ENCODE assay signal across 8 mouse cellular contexts in genomic region chr9:63123451-63124438, GRCm38 (mm10). TPM values are rescaled to one million over a fixed set of nuclear protein-coding genes. Genes with fewer than 3 reads are reported as not detected.
DNase-seq lines count a peak whose midpoint lies in the region; ATAC-seq and TF ChIP-seq lines count a peak whose summit lies in the region.

No protein-coding gene starts in this region.

- H3K27me3 ChIP-seq in embryonic facial prominence, embryonic 13.5 days, result 0 out of 2 replicates have a peak, but pooled peaks cover 6% of the 10 kb centered on the region
- H3K27me3 ChIP-seq in heart, adult 2 months (ENCODE audit: control insufficient read depth, insufficient read depth, low read length), result no peaks in the 10 kb centered on the region
- H3K27me3 ChIP-seq in limb, embryonic 12.5 days, result no peaks in the 10 kb centered on the region
- no peaks in the 10 kb centered on the region for H3K27me3 ChIP-seq in midbrain, embryonic 14.5 days (ENCODE audit: control insufficient read depth, insufficient read depth, low read length)

- H3K4me3 ChIP-seq in embryonic facial prominence, embryonic 13.5 days, result peak overlapping the region; percentile 49
- peak overlapping the region; percentile 68 for H3K4me3 ChIP-seq in heart, adult 2 months
- peak overlapping the region; percentile 43 for H3K4me3 ChIP-seq in limb, embryonic 12.5 days (replicated peaks)
- H3K4me3 ChIP-seq in midbrain, embryonic 14.5 days (replicated peaks; ENCODE audit: low read depth, low read length), result peak overlapping the region; percentile 35

- WGBS in embryonic facial prominence, embryonic 13.5 days, result 3% methylated on average over 30 of the region's 30 CpGs
- WGBS in heart, adult 2 months, result 6% methylated on average over 30 of the region's 30 CpGs
- WGBS in limb, embryonic 12.5 days, result 5% methylated on average over 30 of the region's 30 CpGs
- WGBS in midbrain, embryonic 14.5 days, result 7% methylated on average over 30 of the region's 30 CpGs

- DNase-seq in 416B (ENCODE audit: low read depth), result peak; percentile 89
- peak; percentile 74 to 76 for DNase-seq in adrenal gland, postnatal 4 days (ENCODE audit: low spot score in 2 of 2)
- DNase-seq in heart, adult 2 months, result peak; percentile 94
- peak; percentile 90 to 92 for DNase-seq in kidney, adult 8-10 months
- DNase-seq in midbrain, embryonic 14.5 days, result peak; percentile 95
- DNase-seq in spleen, adult 12 weeks (ENCODE audit: low spot score), result peak; percentile 71

- peaks cover 11% of the 10 kb centered on the region for H3K4me1 ChIP-seq in embryonic facial prominence, embryonic 13.5 days
- peaks cover 1% of the 10 kb centered on the region; the same call in 1 of the 2 replicates for H3K4me1 ChIP-seq in heart, adult 2 months (ENCODE audit: control insufficient read depth, insufficient read depth, low read length)
- no peaks in the 10 kb centered on the region for H3K4me1 ChIP-seq in limb, embryonic 12.5 days (replicated peaks)
- H3K4me1 ChIP-seq in midbrain, embryonic 14.5 days (ENCODE audit: control insufficient read depth, insufficient read depth, low read length), result no peaks in the 10 kb centered on the region

- no peaks in the 10 kb centered on the region for H3K79me2 ChIP-seq in heart, adult 2 months (replicated peaks; ENCODE audit: control insufficient read depth, insufficient read depth, low read length)

- no peak; the same call in 1 of the 2 replicates for TF ChIP-seq CTCF in heart, adult 2 months (IDR thresholded peaks at IDR 0.05)

- H3K9ac ChIP-seq in embryonic facial prominence, embryonic 13.5 days, result peak overlapping the region; percentile 72
- peak overlapping the region; percentile 76 for H3K9ac ChIP-seq in heart, adult 2 months (ENCODE audit: low read depth, low read length)
- H3K9ac ChIP-seq in limb, embryonic 12.5 days (replicated peaks), result peak overlapping the region; percentile 65
- H3K9ac ChIP-seq in midbrain, embryonic 14.5 days (replicated peaks; ENCODE audit: low read length), result peak overlapping the region; percentile 54

- TF ChIP-seq POLR2A in heart, adult 2 months (IDR thresholded peaks at IDR 0.05; ENCODE audit: insufficient read depth, low read depth, low read length), result peak; percentile 75

- H3K36me3 ChIP-seq in embryonic facial prominence, embryonic 13.5 days, result no peaks in the 10 kb centered on the region
- no peaks in the 10 kb centered on the region for H3K36me3 ChIP-seq in heart, adult 2 months (ENCODE audit: control insufficient read depth, insufficient read depth, low read length)
- H3K36me3 ChIP-seq in limb, embryonic 12.5 days, result no peaks in the 10 kb centered on the region
- H3K36me3 ChIP-seq in midbrain, embryonic 14.5 days (ENCODE audit: control insufficient read depth, insufficient read depth, low read length), result no peaks in the 10 kb centered on the region

- peak overlapping the region; percentile 73 for H3K27ac ChIP-seq in embryonic facial prominence, embryonic 13.5 days
- H3K27ac ChIP-seq in heart, adult 2 months, result peak overlapping the region; percentile 87
- peak overlapping the region; percentile 64 for H3K27ac ChIP-seq in limb, embryonic 12.5 days
- H3K27ac ChIP-seq in midbrain, embryonic 14.5 days (replicated peaks; ENCODE audit: low read depth, low read length), result no peak overlapping the region

- H3K4me2 ChIP-seq in embryonic facial prominence, embryonic 13.5 days, result peak overlapping the region; percentile 81
- H3K4me2 ChIP-seq in limb, embryonic 12.5 days, result peak overlapping the region; percentile 67
- H3K4me2 ChIP-seq in midbrain, embryonic 14.5 days (ENCODE audit: low read length), result peak overlapping the region; percentile 69

- ATAC-seq in embryonic facial prominence, embryonic 13.5 days (ENCODE audit: insufficient number of reproducible peaks, insufficient read depth, low FRiP score, low TSS enrichment, low read depth), result peak; percentile 88
- peak; percentile 89 for ATAC-seq in limb, embryonic 12.5 days (ENCODE audit: insufficient number of reproducible peaks, insufficient read depth, low FRiP score, low TSS enrichment, low read depth)
- peak; percentile 90 for ATAC-seq in midbrain, embryonic 14.5 days (ENCODE audit: low FRiP score, low TSS enrichment)

- H3K9me3 ChIP-seq in embryonic facial prominence, embryonic 13.5 days, result no peaks in the 10 kb centered on the region
- no peaks in the 10 kb centered on the region for H3K9me3 ChIP-seq in limb, embryonic 12.5 days
- no peaks in the 10 kb centered on the region for H3K9me3 ChIP-seq in midbrain, embryonic 14.5 days (ENCODE audit: control insufficient read depth, low read length)

- TF ChIP-seq EP300 in heart, adult 2 months (IDR thresholded peaks at IDR 0.05; ENCODE audit: insufficient read depth, low read depth, low read length), result peak; percentile 99

- intact Hi-C loops in heart, adult 2 months (cut with DNase I), result loop anchor here (1.0 to 5.0 kb wide), 7 partner anchors 14 to 276 kb away; no protein-coding TSS in a partner anchor

RNA-seq across cellular contexts. Expression of gene Skor1, which starts 25.0 kb away (rescaled TPM):
- under 1 TPM; 0.23 to 0.34 TPM for total RNA-seq in adrenal gland, postnatal 4 days (2021)
- 0.58 TPM in 1 of 2 replicates, not detected in the other for polyA plus RNA-seq in embryonic facial prominence, embryonic 13.5 days (2015; fragmentation: Nextera tagmentation; extraction: Ambion mirVana)
- total RNA-seq in heart, adult 2 months (2021), result under 1 TPM; 0.07 to 0.10 TPM
- polyA plus RNA-seq in heart, adult 2 months (2012; rRNA removed), result 0.04 TPM in 1 of 2 replicates, not detected in the other
- polyA plus RNA-seq in limb, embryonic 12.5 days (2016; fragmentation: Nextera tagmentation; extraction: Ambion mirVana), result 0.11 and 0.12 TPM in 2 replicates
- polyA plus RNA-seq in midbrain, embryonic 14.5 days (2014; fragmentation: Nextera tagmentation; extraction: Ambion mirVana), result 5.0 TPM in 2 replicates
